ENCODE assay signal across 12 mouse cellular contexts in the genomic region with DNA sequence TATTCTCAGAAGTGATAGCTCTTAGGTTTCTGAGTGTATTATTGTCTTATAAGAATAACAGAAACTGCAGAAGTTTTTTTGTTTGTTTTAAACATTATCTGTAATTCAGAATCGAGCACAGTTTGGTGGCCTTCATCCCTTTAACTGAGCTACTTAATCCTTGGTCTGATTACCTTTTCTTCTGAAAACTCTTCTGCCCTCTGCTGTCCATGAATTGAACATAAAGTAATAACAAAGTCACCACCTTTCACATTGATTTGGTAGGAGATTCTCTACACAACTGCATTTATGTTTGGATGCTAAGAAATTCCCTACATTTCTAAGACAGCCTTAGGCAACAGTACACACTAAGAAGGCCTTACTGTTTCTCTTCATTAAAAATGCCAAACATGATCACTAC. TPM values are rescaled to one million over a fixed set of nuclear protein-coding genes. Genes with fewer than 3 reads are reported as not detected.
DNase-seq lines count a peak whose midpoint lies in the region; ATAC-seq and TF ChIP-seq lines count a peak whose summit lies in the region.
"Had no signal": no experiment of that assay in that cellular context is flagged by ENCODE, and none has a peak within 500 bp of the region (broad histone marks: within the 10 kb centered on the region; RNA-seq: fewer than 3 reads in every experiment).

No protein-coding gene starts in this region.

- no peak overlapping the region for H3K27ac ChIP-seq in layer of hippocampus, adult 2 months

- peak; percentile 79 for TF ChIP-seq CTCF in layer of hippocampus, adult 2 months (conservative IDR thresholded peaks at IDR 0.05)

- DNase-seq in embryo, embryonic 10 days (ENCODE audit: low spot score), result peak; percentile 36
- DNase-seq in embryo, embryonic 9.5 days (ENCODE audit: extremely low spot score), result no peak
- DNase-seq in layer of hippocampus, adult 2 months (ENCODE audit: low spot score in 2 of 2), result no peak
- DNase-seq in layer of hippocampus, adult 11-12 months (ENCODE audit: low spot score), result no peak
- DNase-seq in ES-CJ7 (ENCODE audit: low read depth, low spot score), result peak; percentile 41
- peak; percentile 76 for DNase-seq in lung, postnatal 36 days
- DNase-seq in spleen, adult 12 weeks (ENCODE audit: low spot score), result no peak
- DNase-seq: heart, postnatal 36 days; layer of hippocampus, postnatal 36 days had no signal

- no peak for ATAC-seq in frontal cortex, adult (ENCODE audit: low TSS enrichment)

- H3K4me3 ChIP-seq in layer of hippocampus, adult 2 months, result no peak overlapping the region
- H3K4me3 ChIP-seq: erythroblast, embryonic 14.5 days; megakaryocyte, embryonic 14.5 days had no signal

RNA-seq across cellular contexts. Expression of gene Ccdc146, which starts 3.9 kb away (rescaled TPM):
- under 1 TPM; 0.20 to 0.28 TPM for total RNA-seq in layer of hippocampus, adult 2 months (2021)

RNA-seq across cellular contexts. Expression of gene Fam185a, which starts 4.1 kb away (rescaled TPM):
- total RNA-seq in layer of hippocampus, adult 2 months (2021), result 10 to 100 TPM; 12.1 to 13.2 TPM

RNA-seq across cellular contexts. Expression of gene Fgl2, which starts 48.2 kb away (rescaled TPM):
- 1 to 10 TPM; 1.6 to 2.0 TPM for total RNA-seq in layer of hippocampus, adult 2 months (2021)

Comparison
In these comparisons a context has a peak if more than half of its experiments do, and no peak if none do; other contexts are left out.
1. DNase-seq: peak in embryo, embryonic 10 days (single experiment), ES-CJ7 (single experiment) and lung, postnatal 36 days (single experiment); none in embryo, embryonic 9.5 days (single experiment), layer of hippocampus, adult 2 months (0 of 2), layer of hippocampus, adult 11-12 months (single experiment) and spleen, adult 12 weeks (single experiment).